Mouse (Mus musculus): ENCODE data around the gene Lrrk2. TPM values are rescaled to one million over a fixed set of nuclear protein-coding genes. Genes with fewer than 3 reads are reported as not detected.

Lrrk2 gene
- polyA plus RNA-seq, 1 experiment from 2014 or later, result 1.5 TPM

DNA sequence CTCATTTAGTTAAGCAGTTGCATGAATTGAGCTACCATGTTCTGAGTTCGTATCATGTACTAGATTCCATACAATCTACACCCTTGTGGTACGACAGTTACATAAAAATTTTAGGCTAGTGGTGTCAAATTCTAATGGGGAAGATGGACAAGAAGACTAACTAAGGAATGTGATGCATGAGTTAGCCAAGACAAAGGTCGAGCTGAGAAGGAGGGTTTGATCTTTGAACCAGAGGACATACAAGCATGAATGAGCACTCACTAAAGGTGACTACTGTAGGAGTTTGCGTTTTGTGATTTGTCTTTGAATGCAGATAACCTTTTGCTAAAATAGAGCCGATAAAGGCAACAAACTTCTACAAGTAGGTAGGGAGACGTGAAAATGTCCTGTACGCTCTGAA, 31.1 kb downstream of the Lrrk2 start:
- Histone ChIP-seq H3K36me3 (ENCODE audit: control insufficient read depth, insufficient read depth) (no peaks in the 10 kb centered on the region), H3K27me3 (ENCODE audit: control insufficient read depth, insufficient read depth, low read depth, low read length) (no peaks in the 10 kb centered on the region), H3K4me2 (ENCODE audit: low read depth, low read length) (no peak overlapping the region), H3K4me3 (ENCODE audit: low read depth, low read length) (no peak overlapping the region), H3K27ac (ENCODE audit: low read length) (no peak overlapping the region), H3K4me1 (ENCODE audit: control insufficient read depth, low read depth, low read length) (no peaks in the 10 kb centered on the region), H3K9me3 (replicated peaks; ENCODE audit: control insufficient read depth, low read length) (no peaks in the 10 kb centered on the region), H3K9ac (ENCODE audit: low read depth, low read length) (no peak overlapping the region)
- ATAC-seq (ENCODE audit: low read depth), result no peak
- WGBS (ENCODE audit: insufficient replicate concordance), result 61% methylated on average over 7 of the region's 7 CpGs

DNA sequence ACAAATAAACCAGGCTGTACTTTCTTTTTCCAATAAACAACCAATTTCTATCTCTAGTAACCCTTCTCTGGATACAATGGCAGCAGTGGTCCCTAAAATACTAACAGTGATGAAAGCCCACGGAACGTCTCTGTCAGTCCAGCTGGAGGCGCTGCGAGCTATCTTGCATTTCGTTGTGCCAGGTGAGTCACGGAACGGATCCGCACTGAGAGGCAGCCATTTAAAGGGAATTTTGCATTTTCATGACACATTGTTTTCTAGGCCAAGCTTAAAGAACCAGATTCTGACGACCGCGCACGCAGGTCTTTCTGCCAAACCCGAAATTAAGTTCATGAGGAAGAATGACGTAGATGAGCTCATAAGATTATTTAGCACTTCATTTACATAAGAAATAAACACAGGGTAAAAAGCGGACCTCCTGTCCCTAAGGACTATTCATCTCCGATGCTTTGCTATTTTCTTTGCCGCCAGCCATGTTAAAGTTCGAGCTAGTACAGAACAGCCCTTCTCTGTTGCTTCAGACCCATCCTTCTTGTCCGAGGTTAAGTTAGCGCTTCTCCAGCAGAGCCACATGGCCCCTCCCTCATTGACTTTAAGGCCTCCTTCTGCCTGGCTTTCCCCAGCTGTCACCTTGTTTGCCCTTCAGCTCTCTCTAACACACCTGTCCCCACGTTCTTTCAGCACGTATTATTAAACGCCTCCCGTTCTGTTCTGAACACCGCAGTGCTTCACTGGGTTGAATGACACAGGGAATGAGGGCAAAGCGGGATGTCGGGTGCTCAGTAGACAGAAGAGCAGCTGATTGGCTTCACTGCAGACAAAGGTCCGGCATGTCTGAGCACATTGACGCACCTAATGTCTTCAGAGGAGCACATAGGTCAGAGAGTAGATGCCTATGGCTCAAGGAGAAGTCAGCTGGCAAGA, 36.5 kb downstream of the Lrrk2 start:
- Histone ChIP-seq H3K27me3 (ENCODE audit: control insufficient read depth, insufficient read depth, low read depth, low read length) (no peaks in the 10 kb centered on the region), H3K36me3 (ENCODE audit: control insufficient read depth, insufficient read depth) (no peaks in the 10 kb centered on the region), H3K9me3 (replicated peaks; ENCODE audit: control insufficient read depth, low read length) (no peaks in the 10 kb centered on the region), H3K4me3 (ENCODE audit: low read depth, low read length) (no peak overlapping the region), H3K4me1 (ENCODE audit: control insufficient read depth, low read depth, low read length) (no peaks in the 10 kb centered on the region), H3K9ac (ENCODE audit: low read depth, low read length) (no peak overlapping the region), H3K27ac (ENCODE audit: low read length) (no peak overlapping the region), H3K4me2 (ENCODE audit: low read depth, low read length) (no peak overlapping the region)
- no peak for ATAC-seq (ENCODE audit: low read depth)
- 46% methylated on average over 29 of the region's 29 CpGs for WGBS (ENCODE audit: insufficient replicate concordance)

DNA sequence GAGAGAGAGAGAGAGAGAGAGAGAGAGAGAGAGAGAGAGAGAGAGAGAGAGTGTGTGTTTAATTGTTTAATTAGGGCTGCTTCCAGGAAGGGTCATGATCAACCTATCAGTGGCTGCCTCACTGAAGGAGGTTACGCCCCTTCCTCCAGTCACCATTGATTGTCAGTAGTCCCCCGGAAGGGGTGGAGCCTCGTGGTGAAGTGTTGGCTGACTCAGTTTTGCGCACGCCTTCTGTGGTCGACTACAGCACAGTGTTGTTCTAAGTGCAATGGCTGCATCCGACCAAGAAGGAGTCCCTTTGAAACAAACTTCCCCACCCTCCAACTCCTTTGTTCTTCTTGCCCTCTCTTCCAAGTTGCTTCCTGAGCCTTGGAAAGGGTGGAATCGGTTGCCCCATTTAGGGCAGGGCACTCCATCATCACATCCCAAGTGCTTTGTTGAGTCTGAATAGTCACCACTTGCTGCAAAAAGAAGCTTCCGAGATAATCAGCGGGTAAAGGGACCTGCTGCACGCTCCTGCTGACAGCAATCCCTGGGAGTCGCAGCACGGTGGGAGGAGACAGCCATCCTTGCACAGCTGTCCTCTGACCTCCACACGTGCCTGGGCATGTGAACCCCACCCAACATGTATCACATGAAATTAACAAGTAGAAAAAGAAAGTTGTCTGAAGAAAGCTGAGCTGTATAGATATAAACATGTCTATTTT, 62.4 kb downstream of the Lrrk2 start:
- H3K36me3 ChIP-seq (ENCODE audit: control insufficient read depth, insufficient read depth), result no peaks in the 10 kb centered on the region
- no peak for ATAC-seq (ENCODE audit: low read depth)
- no peak overlapping the region for H3K4me3 ChIP-seq (ENCODE audit: low read depth, low read length)
- no peaks in the 10 kb centered on the region for H3K9me3 ChIP-seq (replicated peaks; ENCODE audit: control insufficient read depth, low read length)
- WGBS (ENCODE audit: insufficient replicate concordance), result 63% methylated on average over 14 of the region's 14 CpGs
- no peaks in the 10 kb centered on the region for H3K27me3 ChIP-seq (ENCODE audit: control insufficient read depth, insufficient read depth, low read depth, low read length)
- H3K4me2 ChIP-seq (ENCODE audit: low read depth, low read length), result no peak overlapping the region
- H3K9ac ChIP-seq (ENCODE audit: low read depth, low read length), result no peak overlapping the region
- no peak overlapping the region for H3K27ac ChIP-seq (ENCODE audit: low read length)
- no peaks in the 10 kb centered on the region for H3K4me1 ChIP-seq (ENCODE audit: control insufficient read depth, low read depth, low read length)

DNA sequence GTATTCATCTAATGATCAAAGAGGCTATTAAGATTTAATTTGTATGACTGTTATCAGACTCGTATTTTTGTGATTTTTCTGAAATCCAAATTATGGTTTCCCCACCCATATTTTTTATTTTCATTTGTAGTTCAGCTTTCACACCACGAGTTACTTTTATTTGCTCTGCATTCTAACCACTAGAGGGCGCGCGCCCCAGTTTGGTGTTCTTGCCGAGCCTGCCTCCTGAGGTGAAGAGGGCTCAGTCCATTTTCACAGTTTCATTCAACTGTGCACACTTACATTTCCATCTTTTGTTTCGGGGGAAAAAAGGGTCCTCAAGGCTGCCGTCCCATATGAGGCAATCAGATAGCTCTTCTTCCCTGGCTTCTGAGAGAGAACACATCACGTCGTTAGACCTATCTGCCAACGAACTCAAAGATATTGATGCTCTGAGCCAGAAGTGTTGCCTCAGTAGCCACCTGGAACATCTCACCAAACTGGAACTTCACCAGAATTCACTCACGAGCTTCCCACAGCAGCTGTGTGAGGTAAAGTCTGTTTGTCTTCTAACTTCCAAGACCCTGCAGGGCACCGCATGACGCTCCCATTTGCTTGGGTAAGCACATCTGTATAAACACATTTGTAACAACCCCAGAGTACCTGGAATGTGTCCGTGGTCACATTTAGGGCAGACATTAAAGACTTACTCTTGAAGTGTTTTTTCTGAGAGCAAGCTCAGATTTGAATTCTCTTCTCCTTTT, 64.0 kb downstream of the Lrrk2 start:
- no peak overlapping the region for H3K27ac ChIP-seq (ENCODE audit: low read length)
- ATAC-seq (ENCODE audit: low read depth), result no peak
- H3K4me3 ChIP-seq (ENCODE audit: low read depth, low read length), result no peak overlapping the region
- no peak overlapping the region for H3K4me2 ChIP-seq (ENCODE audit: low read depth, low read length)
- no peaks in the 10 kb centered on the region for H3K9me3 ChIP-seq (replicated peaks; ENCODE audit: control insufficient read depth, low read length)
- no peaks in the 10 kb centered on the region for H3K36me3 ChIP-seq (ENCODE audit: control insufficient read depth, insufficient read depth)
- H3K27me3 ChIP-seq (ENCODE audit: control insufficient read depth, insufficient read depth, low read depth, low read length), result no peaks in the 10 kb centered on the region
- no peaks in the 10 kb centered on the region for H3K4me1 ChIP-seq (ENCODE audit: control insufficient read depth, low read depth, low read length)
- WGBS (ENCODE audit: insufficient replicate concordance), result 36% methylated on average over 15 of the region's 15 CpGs
- no peak overlapping the region for H3K9ac ChIP-seq (ENCODE audit: low read depth, low read length)

DNA sequence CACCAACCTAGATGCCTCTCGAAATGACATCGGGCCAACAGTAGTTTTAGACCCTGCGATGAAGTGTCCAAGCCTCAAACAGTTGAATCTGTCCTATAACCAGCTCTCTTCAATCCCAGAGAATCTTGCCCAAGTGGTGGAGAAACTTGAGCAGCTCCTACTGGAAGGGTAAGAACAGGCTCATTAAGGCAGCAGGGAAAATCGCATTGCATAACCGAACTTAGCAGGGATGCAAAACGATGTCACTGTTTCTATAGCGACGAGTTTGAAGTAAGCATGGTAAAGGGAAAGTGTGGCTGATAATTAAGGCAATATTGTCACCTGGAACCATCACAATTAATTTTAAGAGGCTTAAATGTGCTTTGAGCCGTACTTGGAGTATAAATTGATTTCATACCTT, 65.8 kb downstream of the Lrrk2 start:
- no peaks in the 10 kb centered on the region for H3K27me3 ChIP-seq (ENCODE audit: control insufficient read depth, insufficient read depth, low read depth, low read length)
- H3K4me1 ChIP-seq (ENCODE audit: control insufficient read depth, low read depth, low read length), result no peaks in the 10 kb centered on the region
- no peaks in the 10 kb centered on the region for H3K36me3 ChIP-seq (ENCODE audit: control insufficient read depth, insufficient read depth)
- H3K4me2 ChIP-seq (ENCODE audit: low read depth, low read length), result no peak overlapping the region
- WGBS (ENCODE audit: insufficient replicate concordance), result 75% methylated on average over 9 of the region's 9 CpGs
- H3K9me3 ChIP-seq (replicated peaks; ENCODE audit: control insufficient read depth, low read length), result no peaks in the 10 kb centered on the region
- H3K4me3 ChIP-seq (ENCODE audit: low read depth, low read length), result no peak overlapping the region
- no peak for ATAC-seq (ENCODE audit: low read depth)
- H3K9ac ChIP-seq (ENCODE audit: low read depth, low read length), result no peak overlapping the region
- H3K27ac ChIP-seq (ENCODE audit: low read length), result no peak overlapping the region

DNA sequence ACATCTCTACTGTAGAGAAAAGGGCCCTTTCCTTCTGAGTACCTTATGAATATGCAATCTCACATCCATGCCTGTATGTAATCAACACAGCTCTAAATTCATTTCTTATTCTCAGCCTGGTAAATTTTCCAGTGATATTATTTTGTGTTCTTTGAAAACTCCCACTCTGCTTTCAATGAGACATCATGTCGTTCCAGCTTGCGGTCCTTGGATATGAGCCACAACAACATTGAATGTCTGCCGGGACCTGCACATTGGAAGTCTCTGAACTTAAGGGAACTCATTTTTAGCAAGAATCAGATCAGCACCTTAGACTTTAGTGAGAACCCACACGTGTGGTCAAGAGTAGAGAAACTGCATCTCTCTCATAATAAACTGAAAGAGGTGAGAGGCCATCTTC, 72.5 kb downstream of the Lrrk2 start:
- 66% methylated on average over 4 of the region's 4 CpGs for WGBS (ENCODE audit: insufficient replicate concordance)
- Histone ChIP-seq H3K27me3 (ENCODE audit: control insufficient read depth, insufficient read depth, low read depth, low read length) (no peaks in the 10 kb centered on the region), H3K4me1 (ENCODE audit: control insufficient read depth, low read depth, low read length) (no peaks in the 10 kb centered on the region), H3K9ac (ENCODE audit: low read depth, low read length) (no peak overlapping the region), H3K4me2 (ENCODE audit: low read depth, low read length) (no peak overlapping the region), H3K9me3 (replicated peaks; ENCODE audit: control insufficient read depth, low read length) (no peaks in the 10 kb centered on the region), H3K4me3 (ENCODE audit: low read depth, low read length) (no peak overlapping the region), H3K36me3 (ENCODE audit: control insufficient read depth, insufficient read depth) (no peaks in the 10 kb centered on the region), H3K27ac (ENCODE audit: low read length) (no peak overlapping the region)
- no peak for ATAC-seq (ENCODE audit: low read depth)

DNA sequence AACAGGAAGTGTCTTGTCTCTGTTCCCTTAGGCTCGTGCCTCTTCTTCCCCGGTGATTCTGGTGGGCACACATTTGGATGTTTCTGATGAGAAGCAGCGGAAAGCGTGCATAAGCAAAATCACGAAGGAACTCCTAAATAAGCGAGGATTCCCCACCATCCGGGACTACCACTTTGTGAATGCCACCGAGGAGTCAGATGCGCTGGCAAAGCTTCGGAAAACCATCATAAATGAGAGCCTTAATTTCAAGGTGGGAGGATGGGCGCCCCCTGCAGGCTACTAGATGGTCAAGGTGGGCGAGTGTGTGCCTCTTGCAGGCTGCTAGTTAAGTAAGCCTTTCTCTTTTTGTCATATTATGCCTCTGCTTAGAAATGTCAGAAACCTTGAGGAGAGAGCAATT, 79.1 kb downstream of the Lrrk2 start:
- H3K4me1 ChIP-seq (ENCODE audit: control insufficient read depth, low read depth, low read length), result no peaks in the 10 kb centered on the region
- ATAC-seq (ENCODE audit: low read depth), result no peak
- no peak overlapping the region for H3K9ac ChIP-seq (ENCODE audit: low read depth, low read length)
- no peaks in the 10 kb centered on the region for H3K36me3 ChIP-seq (ENCODE audit: control insufficient read depth, insufficient read depth)
- no peak overlapping the region for H3K4me2 ChIP-seq (ENCODE audit: low read depth, low read length)
- 47% methylated on average over 12 of the region's 12 CpGs for WGBS (ENCODE audit: insufficient replicate concordance)
- H3K27me3 ChIP-seq (ENCODE audit: control insufficient read depth, insufficient read depth, low read depth, low read length), result no peaks in the 10 kb centered on the region
- H3K4me3 ChIP-seq (ENCODE audit: low read depth, low read length), result no peak overlapping the region
- no peaks in the 10 kb centered on the region for H3K9me3 ChIP-seq (replicated peaks; ENCODE audit: control insufficient read depth, low read length)
- no peak overlapping the region for H3K27ac ChIP-seq (ENCODE audit: low read length)

DNA sequence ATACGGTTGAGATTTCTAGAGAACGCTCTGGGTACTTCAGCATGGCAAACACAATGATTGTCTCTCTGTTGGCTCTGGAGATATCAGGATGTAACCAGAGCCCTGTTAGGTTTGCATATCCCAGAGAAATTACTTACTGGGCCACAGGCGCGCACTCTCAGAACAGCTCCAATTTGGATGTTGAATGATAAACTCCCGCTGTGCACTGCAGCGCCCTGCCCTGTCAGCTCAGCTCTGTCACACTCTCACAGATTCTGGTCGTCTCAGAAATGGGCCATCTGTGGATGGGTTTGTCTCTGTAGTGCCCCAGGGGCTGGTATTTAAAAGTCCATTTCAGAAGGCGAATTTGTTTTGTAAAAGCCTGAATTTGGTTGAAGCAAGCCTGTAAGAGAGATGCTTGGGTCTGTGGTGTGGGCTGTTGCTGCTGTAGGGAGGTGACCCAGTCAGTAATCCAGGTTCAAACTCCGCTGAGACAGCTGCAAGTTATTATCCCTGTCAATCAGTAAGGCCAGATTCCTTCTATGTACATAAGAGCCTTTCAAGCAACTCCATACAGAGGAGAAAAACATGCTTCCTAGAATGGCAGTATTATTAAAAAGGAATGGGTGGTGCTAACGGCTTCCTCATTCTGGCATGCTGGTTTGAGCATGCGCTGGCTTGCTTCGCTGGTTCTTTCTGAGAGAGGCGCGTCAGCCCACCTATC, 80.6 kb downstream of the Lrrk2 start:
- H3K36me3 ChIP-seq (ENCODE audit: control insufficient read depth, insufficient read depth), result no peaks in the 10 kb centered on the region
- no peak overlapping the region for H3K27ac ChIP-seq (ENCODE audit: low read length)
- H3K9me3 ChIP-seq (replicated peaks; ENCODE audit: control insufficient read depth, low read length), result no peaks in the 10 kb centered on the region
- no peak overlapping the region for H3K4me2 ChIP-seq (ENCODE audit: low read depth, low read length)
- no peak overlapping the region for H3K9ac ChIP-seq (ENCODE audit: low read depth, low read length)
- no peaks in the 10 kb centered on the region for H3K27me3 ChIP-seq (ENCODE audit: control insufficient read depth, insufficient read depth, low read depth, low read length)
- no peak overlapping the region for H3K4me3 ChIP-seq (ENCODE audit: low read depth, low read length)
- WGBS (ENCODE audit: insufficient replicate concordance), result 69% methylated on average over 14 of the region's 14 CpGs
- no peak for ATAC-seq (ENCODE audit: low read depth)
- H3K4me1 ChIP-seq (ENCODE audit: control insufficient read depth, low read depth, low read length), result no peaks in the 10 kb centered on the region

Measured in liver, embryonic 16.5 days (tissue).